Mouse (Mus musculus) ES-E14 (cell line): ENCODE results near the gene Slamf9.

Experiments
- CHD2 ChIP-seq: IDR thresholded peaks from 2 replicates; pipeline ENCODE4 v1.6.1; 2014; ENCODE audit warnings: mild to moderate bottlenecking, low read depth, low read length, inconsistent platforms
- MAFK ChIP-seq: IDR thresholded peaks from 2 replicates; pipeline ENCODE4 v1.6.1; 2014; ENCODE audit warnings: mild to moderate bottlenecking, low read depth, low read length, inconsistent platforms; ENCODE audit not compliant: insufficient read depth
- ZNF384 ChIP-seq: IDR thresholded peaks from 2 replicates; pipeline ENCODE4 v1.6.1; 2012; ENCODE audit warnings: low read depth, low read length, inconsistent platforms

DNA sequence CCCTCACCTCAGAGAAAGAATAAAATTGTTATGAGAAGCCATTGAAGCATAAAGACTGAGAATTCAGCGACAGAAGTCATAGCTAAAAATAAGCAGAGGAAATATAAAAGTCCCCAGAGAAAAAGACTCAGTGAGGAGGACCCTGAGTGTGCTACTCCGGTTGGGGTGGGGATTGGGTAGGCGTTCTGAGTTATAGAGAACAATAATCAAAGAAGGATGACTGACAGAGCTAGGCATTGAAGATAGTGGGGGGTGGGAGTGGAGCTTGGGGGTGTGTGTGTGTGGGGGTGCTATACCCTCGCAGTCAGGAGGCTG lies 41.4 kb upstream of the Slamf9 start:
- TF ChIP-seq ZNF384 (no peak), CHD2 (no peak), MAFK (no peak)
